Mouse (Mus musculus) CH12.LX (cell line): ENCODE measurements at regions not wholly inside any gene's neighbourhood (a gene's known extent, or its start where the extent isn't known, plus 50 kb on each side); places are given as distances from the start of the nearest gene placed in this dataset.

ENCODE experiments used
- CTCF ChIP-seq, 2 experiments: IDR thresholded peaks in 1 of 2; conservative IDR thresholded peaks in 1 of 2; 2 replicates each; pipeline ENCODE4 v1.5.1; 2011 to 2012; ENCODE audit warnings: low read depth in 2 of 2, low read length in 2 of 2, improper control_type of control experiment in 1 of 2, inconsistent platforms in 1 of 2, mild to moderate bottlenecking in 1 of 2, moderate library complexity in 1 of 2
- E2F4 ChIP-seq: IDR thresholded peaks from 2 replicates; pipeline ENCODE4 v1.6.1; 2011; ENCODE audit warnings: low read depth, low read length, improper control_type of control experiment; ENCODE audit not compliant: insufficient replicate concordance
- MAX ChIP-seq: IDR thresholded peaks from 2 replicates; pipeline ENCODE4 v1.6.1; 2011; ENCODE audit warnings: low read length, improper control_type of control experiment

GRCm38 (mm10) chr3:50904716-50905116, 319.5 kb upstream of the Noct start:
- TF ChIP-seq MAX (no peak), E2F4 (no peak), CTCF (conservative IDR thresholded peaks at IDR 0.05 in 1 of 2, IDR thresholded peaks at IDR 0.05 in 1 of 2; ENCODE audit: low read depth in 2 of 2, low read length in 2 of 2) (no peak)
